Mouse (Mus musculus) heart, postnatal 0 days (tissue): Measurements from ENCODE around the gene Cacna2d4.

Source experiments
- CTCF ChIP-seq: IDR thresholded peaks from 2 replicates; pipeline ENCODE4 v1.5.1; 2016; ENCODE audit warnings: antibody characterized with exemption, control low read depth, low read depth
- EP300 ChIP-seq: IDR thresholded peaks from 2 replicates; pipeline ENCODE4 v1.6.1; 2016; ENCODE audit warnings: antibody characterized with exemption, low read depth

DNA sequence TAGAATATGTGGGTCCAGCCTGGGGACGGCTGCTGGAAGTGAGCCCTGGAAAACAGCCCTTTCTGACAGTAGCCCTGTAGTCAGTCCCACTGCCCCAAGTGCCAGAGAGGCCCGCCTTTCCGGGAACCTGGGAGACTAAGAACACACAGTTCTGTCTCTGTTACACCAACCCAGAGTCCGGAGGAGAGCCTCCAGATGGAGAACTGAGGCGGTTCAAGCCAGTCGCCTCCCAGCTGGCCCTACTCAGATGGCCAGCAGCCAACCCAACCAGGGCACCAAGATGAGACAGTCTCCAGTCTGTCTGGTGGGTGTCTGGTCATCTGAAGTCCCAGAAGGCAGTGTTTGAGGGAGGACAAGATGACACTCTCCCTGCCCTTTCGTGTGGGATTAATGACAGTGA is 85.4 kb downstream of the Cacna2d4 start:
- TF ChIP-seq EP300: no peak
- TF ChIP-seq CTCF: no peak
